Mouse (Mus musculus) forebrain, embryonic 15.5 days (tissue): ENCODE data around the gene Ssh2. TPM values are rescaled to one million over a fixed set of nuclear protein-coding genes. Genes with fewer than 3 reads are reported as not detected.
"Not testable (repeated sequence)": the region's sequence is repeated elsewhere in the genome, so short reads cannot be mapped to it uniquely, and the experiment has no call there.

ENCODE experiments used
- ATAC-seq: fragments of 200-750 bp; cut with Nextera tagmentation; replicated peaks from 2 replicates; pipeline ENCODE4 v1.8.0; 2017; ENCODE audit warnings: mild to moderate bottlenecking, moderate TSS enrichment, moderate library complexity
- H3K27ac ChIP-seq: fragments of 300-500 bp; sonication (generic); replicated peaks from 2 replicates; pipeline ENCODE4 v1.5.1; 2015; ENCODE audit warnings: mild to moderate bottlenecking, inconsistent platforms
- H3K27me3 ChIP-seq: fragments of 300-500 bp; sonication (generic); 2 replicates; pipeline ENCODE4 v1.6.1; 2015; ENCODE audit warnings: inconsistent platforms
- H3K36me3 ChIP-seq: fragments of 300-500 bp; sonication (generic); 2 replicates; pipeline ENCODE4 v1.6.1; 2015; ENCODE audit warnings: mild to moderate bottlenecking, inconsistent platforms
- H3K4me1 ChIP-seq: fragments of 300-500 bp; sonication (generic); 2 replicates; pipeline ENCODE4 v1.6.1; 2015; ENCODE audit warnings: inconsistent platforms
- H3K4me2 ChIP-seq: fragments of 300-500 bp; sonication (generic); replicated peaks from 2 replicates; pipeline ENCODE4 v1.6.1; 2015; ENCODE audit warnings: mild to moderate bottlenecking, inconsistent platforms
- H3K4me3 ChIP-seq: fragments of 300-500 bp; sonication (generic); 2 replicates; pipeline ENCODE4 v1.5.1; 2015; ENCODE audit warnings: mild to moderate bottlenecking, inconsistent platforms
- H3K9ac ChIP-seq: fragments of 300-500 bp; sonication (generic); replicated peaks from 2 replicates; pipeline ENCODE4 v1.6.1; 2015; ENCODE audit warnings: mild to moderate bottlenecking, inconsistent platforms
- H3K9me3 ChIP-seq: fragments of 300-500 bp; sonication (generic); 2 replicates; pipeline ENCODE4 v1.6.1; 2016; ENCODE audit warnings: inconsistent platforms
- WGBS: fragments of 180-500 bp; shearing (Covaris S2); methylation state at CpG from one replicate; pipeline ENCODE4 v1.1.7; 2015; ENCODE audit warnings: mixed read lengths; 5-methylcytosine and 5-hydroxymethylcytosine counted together
- polyA plus RNA-seq: library from polyadenylated mRNA; unstranded; fragments of >200 nt; fragmentation: Nextera tagmentation; extraction: Ambion mirVana; gene quantifications from 2 replicates; pipeline ENCODE4 v1.2.1, GENCODE M21; 2015

Gene Ssh2
- polyA plus RNA-seq, 1 experiment from 2014 or later = 20.1 TPM

GRCm38 (mm10) chr11:77239658-77240345 lies 23.7 kb downstream of the Ssh2 start:
- H3K4me1 ChIP-seq = no peaks in the 10 kb centered on the region
- H3K4me2 ChIP-seq = no peak overlapping the region
- no peak overlapping the region for H3K9ac ChIP-seq
- no peak overlapping the region for H3K4me3 ChIP-seq
- H3K36me3 ChIP-seq = no peaks in the 10 kb centered on the region
- H3K27ac ChIP-seq = no peak overlapping the region
- no peaks in the 10 kb centered on the region for H3K27me3 ChIP-seq
- no peak for ATAC-seq
- 96% methylated on average over 1 of the region's 1 CpGs for WGBS
- no peaks in the 10 kb centered on the region for H3K9me3 ChIP-seq

GRCm38 (mm10) chr11:77240466-77241246 lies 24.6 kb downstream of the Ssh2 start:
- ATAC-seq = no peak
- H3K27me3 ChIP-seq = no peaks in the 10 kb centered on the region
- H3K4me2 ChIP-seq = no peak overlapping the region
- no peaks in the 10 kb centered on the region for H3K9me3 ChIP-seq
- no peak overlapping the region for H3K4me3 ChIP-seq
- no peak overlapping the region for H3K9ac ChIP-seq
- no peaks in the 10 kb centered on the region for H3K36me3 ChIP-seq
- no peaks in the 10 kb centered on the region for H3K4me1 ChIP-seq
- H3K27ac ChIP-seq = no peak overlapping the region
- WGBS = 93% methylated on average over 7 of the region's 7 CpGs

- no peaks in the 10 kb centered on the region for H3K4me1 ChIP-seq
- no peak for ATAC-seq
- H3K4me2 ChIP-seq = no peak overlapping the region
- no peaks in the 10 kb centered on the region for H3K9me3 ChIP-seq
- H3K36me3 ChIP-seq = no peaks in the 10 kb centered on the region
- H3K4me3 ChIP-seq = no peak overlapping the region
- no peak overlapping the region for H3K9ac ChIP-seq
- WGBS = 64% methylated on average over 2 of the region's 2 CpGs
- no peak overlapping the region for H3K27ac ChIP-seq
- H3K27me3 ChIP-seq = no peaks in the 10 kb centered on the region
These were observed 26.8 kb downstream of the Ssh2 start for GRCm38 (mm10) chr11:77242912-77243311.

DNA sequence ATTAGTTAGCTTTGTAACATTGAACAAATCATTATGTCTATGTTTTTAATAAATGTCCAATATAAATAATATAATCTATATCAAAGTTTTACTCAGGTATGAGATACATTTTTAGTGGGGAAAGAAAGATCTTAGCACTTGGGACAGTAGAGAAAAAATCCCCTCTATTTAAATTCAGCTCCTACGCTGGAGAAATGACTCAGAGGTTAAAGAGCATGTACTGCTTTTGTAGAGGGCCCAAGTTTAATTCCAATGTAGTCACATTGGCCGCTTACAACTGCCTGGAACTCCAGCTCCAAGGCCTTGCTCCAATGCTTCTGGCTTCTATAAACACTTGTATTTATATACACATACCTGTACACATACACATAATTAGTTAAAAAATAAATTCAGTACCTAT lies 36.7 kb downstream of the Ssh2 start:
- WGBS = 79% methylated on average over 2 of the region's 2 CpGs
- Histone ChIP-seq H3K9me3 (no peaks in the 10 kb centered on the region), H3K4me2 (no peak overlapping the region), H3K9ac (no peak overlapping the region), H3K27ac (no peak overlapping the region), H3K36me3 (no peaks in the 10 kb centered on the region), H3K4me1 (no peaks in the 10 kb centered on the region), H3K4me3 (no peak overlapping the region), H3K27me3 (no peaks in the 10 kb centered on the region)
- ATAC-seq = no peak

DNA sequence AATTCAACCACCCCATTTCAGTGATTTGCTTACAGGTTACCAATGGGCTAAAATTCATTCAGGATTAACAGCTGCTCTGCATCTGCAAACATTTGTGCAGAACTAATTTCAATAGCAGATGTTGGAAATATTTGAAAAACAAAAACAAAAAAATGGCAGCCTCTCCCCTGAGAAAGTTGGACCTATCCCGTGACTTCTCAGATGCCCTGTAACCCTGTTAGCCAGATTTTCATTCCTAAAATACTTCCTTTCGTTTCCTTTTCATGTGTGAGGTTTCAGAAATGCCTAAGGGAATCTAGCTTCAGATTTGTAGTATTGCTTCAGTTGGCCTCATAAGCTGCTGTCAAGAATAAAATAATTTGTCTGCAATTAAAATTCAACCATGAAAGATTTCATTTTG lies 43.4 kb downstream of the Ssh2 start:
- Histone ChIP-seq H3K4me2 (no peak overlapping the region), H3K4me1 (no peaks in the 10 kb centered on the region), H3K4me3 (no peak overlapping the region), H3K9me3 (no peaks in the 10 kb centered on the region), H3K27me3 (no peaks in the 10 kb centered on the region), H3K36me3 (no peaks in the 10 kb centered on the region), H3K27ac (no peak overlapping the region), H3K9ac (no peak overlapping the region)
- 75% methylated on average over 2 of the region's 2 CpGs for WGBS
- ATAC-seq = no peak

- WGBS = 75% methylated on average over 2 of the region's 2 CpGs
- Histone ChIP-seq H3K27me3 (no peaks in the 10 kb centered on the region), H3K4me1 (no peaks in the 10 kb centered on the region), H3K36me3 (no peaks in the 10 kb centered on the region), H3K9ac (no peak overlapping the region), H3K27ac (no peak overlapping the region), H3K4me3 (no peak overlapping the region), H3K4me2 (no peak overlapping the region), H3K9me3 (no peaks in the 10 kb centered on the region)
- no peak for ATAC-seq
These were observed 51.3 kb downstream of the Ssh2 start for GRCm38 (mm10) chr11:77267401-77267800.

DNA sequence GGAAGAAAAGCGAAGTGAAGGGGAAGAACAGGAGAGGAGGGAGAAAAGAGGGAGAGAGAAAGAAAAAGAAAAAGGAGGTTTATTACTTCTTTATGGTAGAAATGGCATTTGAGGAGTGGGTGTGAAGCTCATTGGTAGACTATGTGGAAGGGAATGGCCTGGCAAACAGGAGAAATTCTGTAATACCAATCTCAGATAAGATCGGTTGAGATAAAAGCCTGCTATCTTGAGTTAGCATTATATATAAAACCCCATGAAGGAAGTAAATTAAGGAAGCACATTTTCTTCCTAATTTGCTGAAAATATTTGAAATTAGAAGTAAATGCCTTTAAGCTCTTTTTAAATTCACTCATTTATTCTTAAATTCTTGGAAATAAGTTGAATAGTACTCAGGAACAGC lies 59.9 kb downstream of the Ssh2 start:
- H3K36me3 ChIP-seq = no peaks in the 10 kb centered on the region

GRCm38 (mm10) chr11:77278538-77278937 lies 62.5 kb downstream of the Ssh2 start:
- not testable (repeated sequence) for H3K9ac ChIP-seq, ATAC-seq, H3K4me3 ChIP-seq, H3K36me3 ChIP-seq, H3K4me1 ChIP-seq, H3K4me2 ChIP-seq, H3K9me3 ChIP-seq, H3K27me3 ChIP-seq, H3K27ac ChIP-seq
- 92% methylated on average over 1 of the region's 1 CpGs for WGBS

More for the DNA sequence above, 59.9 kb downstream of the Ssh2 start:
- Histone ChIP-seq H3K27ac (no peak overlapping the region), H3K27me3 (no peaks in the 10 kb centered on the region), H3K9ac (no peak overlapping the region), H3K4me1 (no peaks in the 10 kb centered on the region), H3K4me3 (no peak overlapping the region), H3K4me2 (no peak overlapping the region), H3K9me3 (no peaks in the 10 kb centered on the region)
- 88% methylated on average over 2 of the region's 2 CpGs for WGBS
- ATAC-seq = no peak

GRCm38 (mm10) chr11:77280219-77280618 lies 64.1 kb downstream of the Ssh2 start:
- Histone ChIP-seq H3K9ac (no peak overlapping the region), H3K4me2 (no peak overlapping the region), H3K4me3 (no peak overlapping the region), H3K4me1 (0 out of 2 replicates have a peak, but pooled peaks cover 2% of the 10 kb centered on the region), H3K9me3 (no peaks in the 10 kb centered on the region), H3K36me3 (no peaks in the 10 kb centered on the region), H3K27ac (no peak overlapping the region), H3K27me3 (no peaks in the 10 kb centered on the region)
- no peak for ATAC-seq
- 77% methylated on average over 1 of the region's 1 CpGs for WGBS

- Histone ChIP-seq H3K27me3 (no peaks in the 10 kb centered on the region), H3K9me3 (no peaks in the 10 kb centered on the region), H3K27ac (no peak overlapping the region), H3K9ac (no peak overlapping the region), H3K36me3 (no peaks in the 10 kb centered on the region), H3K4me2 (no peak overlapping the region), H3K4me1 (no peaks in the 10 kb centered on the region), H3K4me3 (no peak overlapping the region)
- ATAC-seq = no peak
- 81% methylated on average over 4 of the region's 4 CpGs for WGBS
These were observed 75.4 kb downstream of the Ssh2 start for GRCm38 (mm10) chr11:77291447-77291846.

GRCm38 (mm10) chr11:77293673-77294072 lies 77.6 kb downstream of the Ssh2 start:
- not testable (repeated sequence) for H3K36me3 ChIP-seq, H3K4me3 ChIP-seq, H3K4me2 ChIP-seq, H3K9me3 ChIP-seq, H3K9ac ChIP-seq, H3K27ac ChIP-seq, ATAC-seq, H3K4me1 ChIP-seq, H3K27me3 ChIP-seq
- WGBS = 95% methylated on average over 11 of the region's 11 CpGs

DNA sequence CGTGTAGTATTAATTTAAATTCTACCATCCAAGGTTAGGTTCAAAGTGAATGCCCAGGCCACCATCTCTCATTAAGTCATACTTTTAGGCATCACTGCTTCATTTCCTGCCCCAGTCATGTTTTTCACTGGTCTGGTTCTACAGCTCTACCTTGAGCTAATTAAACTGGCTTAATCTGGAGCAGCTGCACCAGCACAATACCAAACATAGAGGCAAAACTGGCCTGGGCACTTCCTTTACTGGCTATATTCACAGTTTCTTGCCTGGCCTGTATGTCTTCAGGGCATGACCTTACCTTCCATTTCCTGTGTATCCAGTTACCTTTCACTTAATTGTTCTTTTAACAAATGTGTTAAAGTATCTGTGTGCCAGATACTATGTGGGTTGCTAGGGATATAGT lies 81.2 kb downstream of the Ssh2 start:
- no peak for ATAC-seq
- Histone ChIP-seq H3K4me2 (no peak overlapping the region), H3K27me3 (no peaks in the 10 kb centered on the region), H3K4me1 (no peaks in the 10 kb centered on the region), H3K4me3 (no peak overlapping the region), H3K27ac (no peak overlapping the region), H3K36me3 (no peaks in the 10 kb centered on the region), H3K9me3 (no peaks in the 10 kb centered on the region), H3K9ac (no peak overlapping the region)
- WGBS = 44% methylated on average over 1 of the region's 1 CpGs
